Mouse (Mus musculus) ES-Bruce4 (cell line): ENCODE data around the gene Zfp382. TPM values are rescaled to one million over a fixed set of nuclear protein-coding genes. Genes with fewer than 3 reads are reported as not detected.
A peak's percentile ranks its signal among the peaks of the same experiment; 100 is the strongest.
"Not testable (repeated sequence)": the region's sequence is repeated elsewhere in the genome, so short reads cannot be mapped to it uniquely, and the experiment has no call there.

Experiments used
- H3K27ac ChIP-seq: 2 replicates; pipeline ENCODE4 v1.5.1; 2012; ENCODE audit warnings: low read length, inconsistent platforms; ENCODE audit not compliant: insufficient read depth
- H3K27me3 ChIP-seq: 2 replicates; pipeline ENCODE4 v1.6.1; 2012; ENCODE audit warnings: mild to moderate bottlenecking, low read length, inconsistent platforms; ENCODE audit not compliant: control insufficient read depth, poor library complexity, insufficient read depth, severe bottlenecking
- H3K36me3 ChIP-seq: 2 replicates; pipeline ENCODE4 v1.6.1; 2012; ENCODE audit warnings: inconsistent platforms, mild to moderate bottlenecking, low read length, moderate library complexity; ENCODE audit not compliant: control insufficient read depth, poor library complexity, insufficient read depth, severe bottlenecking
- H3K4me1 ChIP-seq: one replicate; pipeline ENCODE4 v1.8.1; 2011; ENCODE audit warnings: low read length; ENCODE audit not compliant: control insufficient read depth, insufficient read depth
- H3K4me3 ChIP-seq: 2 replicates; pipeline ENCODE4 v1.5.1; 2011; ENCODE audit warnings: low read depth, mild to moderate bottlenecking, low read length
- H3K9ac ChIP-seq: 2 replicates; pipeline ENCODE4 v1.6.1; 2012; ENCODE audit warnings: low read depth, mild to moderate bottlenecking, inconsistent platforms; ENCODE audit not compliant: poor library complexity, severe bottlenecking
- H3K9me3 ChIP-seq: replicated peaks from 2 replicates; pipeline ENCODE4 v1.6.1; 2012; ENCODE audit warnings: mild to moderate bottlenecking, low read length, inconsistent platforms; ENCODE audit not compliant: control insufficient read depth, poor library complexity, insufficient read depth, severe bottlenecking
- CTCF ChIP-seq: IDR thresholded peaks from one replicate; pipeline ENCODE4 v1.8.1; 2011; ENCODE audit warnings: low read depth, low read length
- EP300 ChIP-seq: IDR thresholded peaks from 2 replicates; pipeline ENCODE4 v1.6.1; 2011; ENCODE audit warnings: low read depth, low read length; ENCODE audit not compliant: insufficient read depth
- POLR2A ChIP-seq: IDR thresholded peaks from one replicate; pipeline ENCODE4 v1.8.1; 2011; ENCODE audit warnings: low read length; ENCODE audit not compliant: insufficient read depth
- polyA plus RNA-seq: library from polyadenylated mRNA; stranded (reverse); fragments of >200 nt; gene quantifications from 2 replicates; pipeline ENCODE4 v1.2.4, GENCODE M21; 2011; ENCODE audit warnings: low read depth; ENCODE audit not compliant: missing spikeins, insufficient read depth, insufficient read length

The Zfp382 gene
- polyA plus RNA-seq, 1 experiment: 9.0 TPM

GRCm38 (mm10) chr7:30181308-30181707 lies 59.6 kb downstream of the Zfp382 start:
- TF ChIP-seq POLR2A: no peak
- TF ChIP-seq CTCF: peak; percentile 66
- no peaks in the 10 kb centered on the region for H3K4me1 ChIP-seq
- no peak overlapping the region for H3K9ac ChIP-seq
- H3K4me3 ChIP-seq: no peak overlapping the region
- no peaks in the 10 kb centered on the region for H3K9me3 ChIP-seq
- H3K27ac ChIP-seq: no peak overlapping the region; the same call in 1 of the 2 replicates
- 0 out of 2 replicates have a peak, but pooled peaks cover under 1% of the 10 kb centered on the region for H3K36me3 ChIP-seq
- no peaks in the 10 kb centered on the region for H3K27me3 ChIP-seq

GRCm38 (mm10) chr7:30181929-30182328 lies 60.2 kb downstream of the Zfp382 start:
- not testable (repeated sequence) for H3K36me3 ChIP-seq, H3K4me3 ChIP-seq, H3K27me3 ChIP-seq, H3K27ac ChIP-seq, H3K9me3 ChIP-seq, H3K9ac ChIP-seq, H3K4me1 ChIP-seq

GRCm38 (mm10) chr7:30183189-30183588 lies 61.4 kb downstream of the Zfp382 start:
- H3K4me3 ChIP-seq: not testable (repeated sequence)

GRCm38 (mm10) chr7:30183879-30184289 lies 62.1 kb downstream of the Zfp382 start, which contains the start of gene Cox7a1:
Gene Cox7a1 (plus strand): TSS chr7:30184144.
- Histone ChIP-seq H3K4me1 (peaks cover 3% of the 10 kb centered on the region), H3K9me3 (no peaks in the 10 kb centered on the region), H3K36me3 (peaks cover 22% of the 10 kb centered on the region), H3K27me3 (no peaks in the 10 kb centered on the region), H3K27ac (peak within 1 kb of the TSS; percentile 65), H3K4me3 (peak within 1 kb of the TSS; percentile 72), H3K9ac (peak within 1 kb of the TSS; percentile 58)
- TF ChIP-seq EP300 (peak; percentile 78; the same call in 1 of the 2 replicates), CTCF (no peak), POLR2A (peak; percentile 49)

More at GRCm38 (mm10) chr7:30183189-30183588, 61.4 kb downstream of the Zfp382 start:
- H3K36me3 ChIP-seq: peaks cover 19% of the 10 kb centered on the region
- H3K4me1 ChIP-seq, H3K9me3 ChIP-seq, H3K27me3 ChIP-seq: not testable (repeated sequence)
- peak overlapping the region; percentile 38; the same call in 1 of the 2 replicates for H3K9ac ChIP-seq
- H3K27ac ChIP-seq: peak overlapping the region; percentile 26; the same call in 1 of the 2 replicates

Other genes starting within 250 kb of the Zfp382 start
- gene Zfp27, start 215.4 kb upstream of the Zfp382 start, polyA plus RNA-seq: 3.7 and 5.0 TPM in 2 replicates
- gene Zfp383, start 213.7 kb upstream of the Zfp382 start, polyA plus RNA-seq: 10.4 and 10.8 TPM in 2 replicates
- gene Zfp74, start 167.9 kb upstream of the Zfp382 start, polyA plus RNA-seq: 19.6 and 19.7 TPM in 2 replicates
- gene Zfp568, start 138.0 kb upstream of the Zfp382 start, polyA plus RNA-seq: 98.0 and 103 TPM in 2 replicates
- gene Zfp14, start 70.6 kb upstream of the Zfp382 start, polyA plus RNA-seq: 1.2 and 2.8 TPM in 2 replicates
- gene Zfp82, start 49.0 kb upstream of the Zfp382 start, polyA plus RNA-seq: 13.4 and 15.4 TPM in 2 replicates
- gene Gm26920, start 31.5 kb upstream of the Zfp382 start, polyA plus RNA-seq: not detected in 2 replicates
- 12.0 and 13.7 TPM in 2 replicates for gene Zfp566, start 31.4 kb upstream of the Zfp382 start, polyA plus RNA-seq
- gene Zfp260, start 27.2 kb upstream of the Zfp382 start, polyA plus RNA-seq: 60.8 and 63.8 TPM in 2 replicates
- 44.4 and 46.2 TPM in 2 replicates for gene Zfp146, start 47.8 kb downstream of the Zfp382 start, polyA plus RNA-seq
- gene Cox7a1, start 62.2 kb downstream of the Zfp382 start, polyA plus RNA-seq: 21.7 and 21.8 TPM in 2 replicates
- 359 and 396 TPM in 2 replicates for gene Capns1, start 76.9 kb downstream of the Zfp382 start, polyA plus RNA-seq
- 58.7 and 65.4 TPM in 2 replicates for gene Polr2i, start 110.0 kb downstream of the Zfp382 start, polyA plus RNA-seq
- gene Tbcb, start 110.3 kb downstream of the Zfp382 start, polyA plus RNA-seq: 86.6 and 90.0 TPM in 2 replicates
- gene Ovol3, start 113.8 kb downstream of the Zfp382 start, polyA plus RNA-seq: not detected in 2 replicates
- 0.60 and 0.84 TPM in 2 replicates for gene Thap8, start 158.2 kb downstream of the Zfp382 start, polyA plus RNA-seq
- gene Wdr62, start 158.5 kb downstream of the Zfp382 start, polyA plus RNA-seq: 26.2 and 27.0 TPM in 2 replicates
- gene Clip3, start 169.8 kb downstream of the Zfp382 start, polyA plus RNA-seq: 49.4 and 52.2 TPM in 2 replicates
- 25.3 and 29.5 TPM in 2 replicates for gene Alkbh6, start 186.8 kb downstream of the Zfp382 start, polyA plus RNA-seq
- 41.6 and 43.7 TPM in 2 replicates for gene Syne4, start 192.9 kb downstream of the Zfp382 start, polyA plus RNA-seq
- gene E130208F15Rik, start 199.8 kb downstream of the Zfp382 start, polyA plus RNA-seq: 0.52 and 0.58 TPM in 2 replicates
- gene Sdhaf1, start 202.0 kb downstream of the Zfp382 start, polyA plus RNA-seq: 5.6 and 7.3 TPM in 2 replicates
- gene Lrfn3, start 240.8 kb downstream of the Zfp382 start, polyA plus RNA-seq: 4.2 and 6.3 TPM in 2 replicates